Comparison of ENCODE assay signal across 29 mouse cellular contexts in the genomic region with DNA sequence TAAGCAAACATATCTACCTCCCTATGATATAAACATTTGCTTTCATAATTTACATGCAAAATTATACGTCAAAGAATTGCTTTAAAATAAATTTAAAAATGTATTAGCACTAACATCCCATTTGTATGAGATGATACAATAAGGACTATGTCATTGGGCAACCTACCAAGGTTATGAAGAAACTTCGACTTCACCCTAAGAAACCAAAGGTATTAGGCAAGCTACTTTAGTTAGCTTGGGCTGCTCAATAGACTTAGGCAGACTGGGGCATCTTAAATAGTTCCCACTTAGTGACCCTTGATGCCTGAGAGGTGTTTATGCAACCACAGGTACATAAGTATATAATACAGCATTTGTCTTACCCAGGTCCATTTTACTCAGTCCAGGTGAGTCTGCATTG. TPM values are rescaled to one million over a fixed set of nuclear protein-coding genes. Genes with fewer than 3 reads are reported as not detected.
"Had no signal": no experiment of that assay in that cellular context is flagged by ENCODE, and none has a peak within 500 bp of the region (broad histone marks: within the 10 kb centered on the region; RNA-seq: fewer than 3 reads in every experiment).

No protein-coding gene starts in this region.

- DNase-seq: cerebellum, adult 8-10 months; cerebellum, adult 9-10 months; cerebellum, adult 9-11 months; cerebellum, postnatal 10 days; cerebellum, postnatal 14 days; cerebellum, postnatal 25 days; cerebellum, postnatal 36 days; embryo, embryonic 11 days; forebrain, postnatal 0 days; gastrocnemius, adult 2 months; gastrocnemius, postnatal 10 days; gastrocnemius, postnatal 14 days; gastrocnemius, postnatal 25 days; gastrocnemius, postnatal 36 days; heart, adult 18-20 months; heart, adult 2 months had no signal

- H3K4me1 ChIP-seq: embryonic facial prominence, embryonic 10.5 days; embryonic facial prominence, embryonic 12.5 days; embryonic facial prominence, embryonic 13.5 days; embryonic facial prominence, embryonic 15.5 days; forebrain, embryonic 10.5 days; forebrain, embryonic 12.5 days; forebrain, embryonic 13.5 days; forebrain, embryonic 15.5 days had no signal

- H3K9me3 ChIP-seq: embryonic facial prominence, embryonic 10.5 days; embryonic facial prominence, embryonic 12.5 days; embryonic facial prominence, embryonic 13.5 days; embryonic facial prominence, embryonic 15.5 days; forebrain, embryonic 10.5 days; forebrain, embryonic 12.5 days; forebrain, embryonic 13.5 days; forebrain, embryonic 15.5 days had no signal

- H3K4me2 ChIP-seq: embryonic facial prominence, embryonic 12.5 days; embryonic facial prominence, embryonic 13.5 days; embryonic facial prominence, embryonic 15.5 days; forebrain, embryonic 12.5 days; forebrain, embryonic 13.5 days; forebrain, embryonic 15.5 days had no signal

- H3K36me3 ChIP-seq: embryonic facial prominence, embryonic 10.5 days; embryonic facial prominence, embryonic 12.5 days; embryonic facial prominence, embryonic 13.5 days; embryonic facial prominence, embryonic 15.5 days; forebrain, embryonic 10.5 days; forebrain, embryonic 12.5 days; forebrain, embryonic 15.5 days had no signal

- H3K9ac ChIP-seq: embryonic facial prominence, embryonic 12.5 days; embryonic facial prominence, embryonic 13.5 days; embryonic facial prominence, embryonic 15.5 days; forebrain, embryonic 12.5 days; forebrain, embryonic 13.5 days; forebrain, embryonic 15.5 days; forebrain, postnatal 0 days had no signal

- H3K27me3 ChIP-seq: embryonic facial prominence, embryonic 12.5 days; embryonic facial prominence, embryonic 13.5 days; embryonic facial prominence, embryonic 15.5 days; forebrain, embryonic 12.5 days; forebrain, embryonic 13.5 days; forebrain, embryonic 15.5 days had no signal

- H3K4me3 ChIP-seq: embryonic facial prominence, embryonic 10.5 days; embryonic facial prominence, embryonic 12.5 days; embryonic facial prominence, embryonic 13.5 days; embryonic facial prominence, embryonic 15.5 days; erythroblast, embryonic 14.5 days; forebrain, embryonic 10.5 days; forebrain, embryonic 12.5 days; forebrain, embryonic 13.5 days; forebrain, embryonic 15.5 days; gastrocnemius, adult 2 months; heart, adult 2 months had no signal

- ATAC-seq: forebrain, embryonic 13.5 days; forebrain, embryonic 14.5 days; forebrain, embryonic 15.5 days; forebrain, embryonic 16.5 days; forebrain, postnatal 0 days had no signal

- H3K27ac ChIP-seq: embryonic facial prominence, embryonic 10.5 days; embryonic facial prominence, embryonic 12.5 days; embryonic facial prominence, embryonic 13.5 days; embryonic facial prominence, embryonic 15.5 days; forebrain, embryonic 10.5 days; forebrain, embryonic 12.5 days; forebrain, embryonic 13.5 days; forebrain, embryonic 15.5 days; gastrocnemius, adult 2 months; heart, adult 2 months had no signal

RNA-seq across cellular contexts. Expression of gene Grm8, which starts 19.5 kb away (rescaled TPM):
- total RNA-seq: common myeloid progenitor, adult 5-6 weeks; heart, adult 18-20 months; heart, adult 2 months; heart, adult 8-10 months had no signal
- polyA plus RNA-seq: erythroblast, embryonic 14.5 days; heart, adult 2 months had no signal
